Mouse (Mus musculus) neural tube, embryonic 12.5 days (tissue): ENCODE measurements at regions not wholly inside any gene's neighbourhood (a gene's known extent, or its start where the extent isn't known, plus 50 kb on each side); places are given as distances from the start of the nearest gene placed in this dataset.

Experiments used
- ATAC-seq: fragments of 200-750 bp; cut with Nextera tagmentation; 2 replicates; pipeline ENCODE4 v1.8.0; 2017; ENCODE audit warnings: low read depth, mild to moderate bottlenecking, moderate TSS enrichment, moderate library complexity; ENCODE audit not compliant: low FRiP score
- H3K27ac ChIP-seq: fragments of 300-500 bp; sonication (generic); 2 replicates; pipeline ENCODE4 v1.5.1; 2016
- H3K27me3 ChIP-seq: fragments of 300-500 bp; sonication (generic); replicated peaks from 2 replicates; pipeline ENCODE4 v1.6.1; 2016; ENCODE audit warnings: mild to moderate bottlenecking
- H3K36me3 ChIP-seq: fragments of 300-500 bp; sonication (generic); 2 replicates; pipeline ENCODE4 v1.6.1; 2016; ENCODE audit warnings: mild to moderate bottlenecking
- H3K4me1 ChIP-seq: fragments of 300-500 bp; sonication (generic); 2 replicates; pipeline ENCODE4 v1.6.1; 2016
- H3K4me2 ChIP-seq: fragments of 300-500 bp; sonication (generic); replicated peaks from 2 replicates; pipeline ENCODE4 v1.6.1; 2016; ENCODE audit warnings: mild to moderate bottlenecking
- H3K4me3 ChIP-seq: fragments of 300-500 bp; sonication (generic); 2 replicates; pipeline ENCODE4 v1.5.1; 2016
- H3K9ac ChIP-seq: fragments of 300-500 bp; sonication (generic); 2 replicates; pipeline ENCODE4 v1.6.1; 2016; ENCODE audit warnings: mild to moderate bottlenecking
- H3K9me3 ChIP-seq: fragments of 300-500 bp; sonication (generic); 2 replicates; pipeline ENCODE4 v1.6.1; 2016; ENCODE audit warnings: mild to moderate bottlenecking
- WGBS: fragments of 180-500 bp; shearing (Covaris S2); methylation state at CpG from one replicate; pipeline ENCODE4 v1.1.7; 2016; 5-methylcytosine and 5-hydroxymethylcytosine counted together

GRCm38 (mm10) chr10:25619702-25620101 lies 83.6 kb upstream of the Smlr1 start:
- H3K27ac ChIP-seq: no peak overlapping the region
- WGBS: 92% methylated on average over 2 of the region's 2 CpGs
- no peak for ATAC-seq
- no peaks in the 10 kb centered on the region for H3K27me3 ChIP-seq
- no peak overlapping the region for H3K9ac ChIP-seq
- H3K9me3 ChIP-seq: 0 out of 2 replicates have a peak, but pooled peaks cover 4% of the 10 kb centered on the region
- H3K4me3 ChIP-seq: no peak overlapping the region
- H3K4me1 ChIP-seq: peaks cover 6% of the 10 kb centered on the region
- H3K36me3 ChIP-seq: no peaks in the 10 kb centered on the region
- no peak overlapping the region for H3K4me2 ChIP-seq

- no peak for ATAC-seq
- 87% methylated on average over 2 of the region's 2 CpGs for WGBS
- H3K36me3 ChIP-seq: no peaks in the 10 kb centered on the region
- H3K4me2 ChIP-seq: no peak overlapping the region
- H3K9me3 ChIP-seq: no peaks in the 10 kb centered on the region
- no peaks in the 10 kb centered on the region for H3K27me3 ChIP-seq
- H3K27ac ChIP-seq: no peak overlapping the region
- no peaks in the 10 kb centered on the region for H3K4me1 ChIP-seq
- no peak overlapping the region for H3K4me3 ChIP-seq
- H3K9ac ChIP-seq: no peak overlapping the region
Observed at GRCm38 (mm10) chr10:25601471-25601870, 65.4 kb upstream of the Smlr1 start.

GRCm38 (mm10) chr10:25589316-25589645 lies 53.2 kb upstream of the Smlr1 start:
- Histone ChIP-seq H3K27me3 (no peaks in the 10 kb centered on the region), H3K9me3 (no peaks in the 10 kb centered on the region), H3K9ac (no peak overlapping the region), H3K4me3 (no peak overlapping the region), H3K27ac (no peak overlapping the region), H3K36me3 (no peaks in the 10 kb centered on the region), H3K4me1 (no peaks in the 10 kb centered on the region), H3K4me2 (no peak overlapping the region)
- no peak for ATAC-seq
- WGBS: 91% methylated on average over 2 of the region's 2 CpGs

- Histone ChIP-seq H3K4me2 (no peak overlapping the region), H3K36me3 (no peaks in the 10 kb centered on the region), H3K4me3 (no peak overlapping the region), H3K27ac (no peak overlapping the region), H3K9ac (no peak overlapping the region), H3K9me3 (no peaks in the 10 kb centered on the region), H3K27me3 (no peaks in the 10 kb centered on the region), H3K4me1 (no peaks in the 10 kb centered on the region)
- 81% methylated on average over 12 of the region's 12 CpGs for WGBS
- no peak for ATAC-seq
Observed at GRCm38 (mm10) chr10:25588611-25589315, 52.7 kb upstream of the Smlr1 start.
